Mouse (Mus musculus) 3134 (cell line): ENCODE data around the gene Wtip.
A peak's percentile ranks its signal among the peaks of the same experiment; 100 is the strongest.
"Not testable (repeated sequence)": the region's sequence is repeated elsewhere in the genome, so short reads cannot be mapped to it uniquely, and the experiment has no call there.

ENCODE experiments used
- DNase-seq: peaks from one replicate; pipeline ENCODE4 v3.0.0-alpha.2; 2011; ENCODE audit warnings: low spot score; ENCODE audit not compliant: insufficient read length; ENCODE audit errors: extremely low read depth

Wtip gene

GRCm38 (mm10) chr7:34133117-34133762 is at the start of gene Wtip:
Wtip (minus strand) TSS chr7:34133268.
- peak; percentile 88 for DNase-seq

GRCm38 (mm10) chr7:34176241-34176640 is 43.2 kb upstream of the Wtip start:
- not testable (repeated sequence) for DNase-seq

- no peak for DNase-seq
Measured at GRCm38 (mm10) chr7:34172251-34172650, 39.2 kb upstream of the Wtip start.

GRCm38 (mm10) chr7:34169454-34169853 is 36.4 kb upstream of the Wtip start, which contains the start of gene Uba2:
Uba2 (minus strand) TSS chr7:34169599.
- DNase-seq, result no peak

GRCm38 (mm10) chr7:34168470-34169251 is 35.6 kb upstream of the Wtip start:
- peak; percentile 91 for DNase-seq

- DNase-seq, result peak; percentile 71
Measured at GRCm38 (mm10) chr7:34167766-34168469, 34.9 kb upstream of the Wtip start.

- DNase-seq, result peak; percentile 44
Measured at GRCm38 (mm10) chr7:34166850-34167249, 33.8 kb upstream of the Wtip start.

GRCm38 (mm10) chr7:34165999-34166398 is 32.9 kb upstream of the Wtip start:
- DNase-seq, result no peak

- no peak for DNase-seq
Measured at GRCm38 (mm10) chr7:34164671-34165070, 31.6 kb upstream of the Wtip start.

GRCm38 (mm10) chr7:34159167-34159566 is 26.1 kb upstream of the Wtip start:
- no peak for DNase-seq

- no peak for DNase-seq
Measured at GRCm38 (mm10) chr7:34157994-34158393, 24.9 kb upstream of the Wtip start.

- no peak for DNase-seq
Measured at GRCm38 (mm10) chr7:34147193-34147592, 14.1 kb upstream of the Wtip start.

GRCm38 (mm10) chr7:34141123-34141522 is 8.1 kb upstream of the Wtip start:
- DNase-seq, result no peak

GRCm38 (mm10) chr7:34139493-34139892 is 6.4 kb upstream of the Wtip start:
- no peak for DNase-seq

GRCm38 (mm10) chr7:34134336-34134735 is 1.3 kb upstream of the Wtip start:
- no peak for DNase-seq

- DNase-seq, result peak; percentile 47
Measured at GRCm38 (mm10) chr7:34132355-34133079, 551 bp downstream of the Wtip start.

GRCm38 (mm10) chr7:34131959-34132354 is 1.1 kb downstream of the Wtip start:
- peak; percentile 22 for DNase-seq

GRCm38 (mm10) chr7:34131118-34131517 is 1.9 kb downstream of the Wtip start:
- peak; percentile 64 for DNase-seq

- DNase-seq, result no peak
Measured at GRCm38 (mm10) chr7:34126291-34126690, 6.8 kb downstream of the Wtip start.

GRCm38 (mm10) chr7:34125346-34125745 is 7.7 kb downstream of the Wtip start:
- no peak for DNase-seq
